Mouse (Mus musculus) cortical plate, adult 2 months (tissue): Measurements from ENCODE around the gene Tpm3.

Experiments
- CTCF ChIP-seq: fragments of 200-500 bp; IDR thresholded peaks from 2 replicates; pipeline ENCODE4 v1.5.1; 2011; ENCODE audit warnings: mild to moderate bottlenecking, control low read depth, low read length; ENCODE audit not compliant: insufficient read depth; ENCODE audit errors: extremely low read depth
- POLR2A ChIP-seq: fragments of 200-500 bp; IDR thresholded peaks from 2 replicates; pipeline ENCODE4 v1.6.1; 2011; ENCODE audit warnings: mild to moderate bottlenecking, low read length, control low read depth; ENCODE audit not compliant: insufficient read depth; ENCODE audit errors: extremely low read depth

DNA sequence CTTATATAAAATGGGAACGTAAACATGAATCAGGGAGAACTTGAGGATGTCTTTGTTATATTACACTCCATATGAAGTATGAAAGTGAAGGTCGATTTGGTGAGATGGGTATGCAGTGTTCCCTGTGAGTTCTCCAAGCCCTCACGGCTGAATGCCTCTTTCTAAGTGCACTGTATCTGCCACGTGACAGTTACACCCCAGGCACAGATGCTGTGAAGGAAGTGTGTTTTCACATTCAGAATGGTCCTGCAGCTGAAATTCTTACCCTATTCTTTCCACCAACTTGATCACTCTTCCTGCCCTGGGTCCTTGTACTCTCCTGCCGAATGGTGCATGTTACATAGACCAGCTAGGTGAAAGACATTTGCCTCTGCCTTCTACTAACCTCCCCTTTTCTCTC, 25.5 kb downstream of the Tpm3 start:
- TF ChIP-seq CTCF, result no peak
- TF ChIP-seq POLR2A, result no peak
